Mouse (Mus musculus) kidney, adult 8-10 months (tissue): ENCODE measurements around the gene Dpep1.
A peak's percentile ranks its signal among the peaks of the same experiment; 100 is the strongest.
"Not testable (repeated sequence)": the region's sequence is repeated elsewhere in the genome, so short reads cannot be mapped to it uniquely, and the experiment has no call there.

Source experiments
- DNase-seq, 2 experiments: peaks; one replicate each; pipeline ENCODE4 v3.0.0; 2022

Gene Dpep1

DNA sequence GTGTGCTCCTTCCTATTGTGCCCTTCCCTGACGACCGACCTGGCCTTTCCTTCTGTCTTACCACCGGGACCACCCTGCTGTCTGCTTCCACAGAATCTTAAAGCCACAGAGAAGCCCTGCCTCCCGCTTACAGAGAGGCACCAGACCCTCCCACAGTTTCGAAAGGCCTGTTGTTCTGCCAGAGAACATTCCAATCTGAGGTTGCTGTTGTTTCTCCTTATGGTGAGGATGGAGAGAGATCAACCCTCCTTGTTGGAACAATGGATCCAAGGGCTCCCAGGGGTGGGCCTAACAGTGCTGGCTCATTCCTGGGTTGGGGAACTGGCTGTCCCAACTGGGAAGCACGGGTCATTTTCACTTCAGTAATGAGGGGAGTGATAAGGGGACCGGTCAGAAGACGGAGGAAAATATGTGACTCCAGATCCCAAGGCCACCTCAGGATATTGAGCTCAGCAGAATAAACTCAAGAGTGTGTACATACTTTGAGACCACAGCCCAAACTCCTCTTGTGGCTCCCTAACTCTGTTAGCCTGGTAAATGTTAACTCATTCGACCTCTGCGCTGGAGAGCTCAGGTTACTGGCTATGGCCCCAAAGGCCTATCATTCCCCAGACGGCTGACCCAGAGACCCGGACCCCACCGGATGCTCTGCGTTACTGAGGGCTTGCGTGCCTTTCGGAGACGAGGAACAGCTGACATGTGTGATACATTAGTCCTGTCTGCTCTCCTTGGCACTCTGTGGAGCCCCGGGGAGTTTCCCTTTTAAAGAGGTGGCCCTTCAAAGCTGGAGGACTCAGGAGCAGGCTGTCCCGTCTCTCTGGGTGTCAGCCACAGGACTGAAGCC lies at the start of gene Dpep1:
Gene Dpep1 (plus strand): TSS at position 677 of the 844 bp plus-strand sequence.
- peak; percentile 62 to 66 for DNase-seq

GRCm38 (mm10) chr8:123136287-123136686 lies 49.8 kb upstream of the Dpep1 start:
- DNase-seq: no peak

DNA sequence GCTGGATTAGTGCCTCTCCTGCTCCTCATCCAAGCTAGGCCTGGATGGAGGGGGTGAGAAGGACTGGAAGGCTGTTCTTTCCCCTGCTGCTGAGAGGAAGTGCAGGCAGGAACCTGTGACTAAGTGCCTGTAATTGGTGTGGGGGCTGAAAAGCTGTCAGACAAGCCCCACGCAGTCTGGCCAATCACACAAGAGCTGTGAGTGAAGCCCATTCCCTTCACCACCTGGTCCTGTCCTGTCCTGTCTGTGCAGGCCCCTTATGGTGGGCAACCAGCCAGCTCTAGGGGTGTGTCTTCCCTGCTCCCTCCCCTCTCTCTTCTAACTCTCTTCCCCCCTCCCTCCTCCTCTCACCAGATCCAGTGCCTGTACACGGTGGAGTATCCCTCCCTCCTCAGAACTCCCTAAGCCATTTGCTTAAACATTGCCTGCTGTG lies 48.4 kb upstream of the Dpep1 start:
- DNase-seq: no peak

- no peak for DNase-seq
Observed at GRCm38 (mm10) chr8:123138741-123139140, 47.3 kb upstream of the Dpep1 start.

DNA sequence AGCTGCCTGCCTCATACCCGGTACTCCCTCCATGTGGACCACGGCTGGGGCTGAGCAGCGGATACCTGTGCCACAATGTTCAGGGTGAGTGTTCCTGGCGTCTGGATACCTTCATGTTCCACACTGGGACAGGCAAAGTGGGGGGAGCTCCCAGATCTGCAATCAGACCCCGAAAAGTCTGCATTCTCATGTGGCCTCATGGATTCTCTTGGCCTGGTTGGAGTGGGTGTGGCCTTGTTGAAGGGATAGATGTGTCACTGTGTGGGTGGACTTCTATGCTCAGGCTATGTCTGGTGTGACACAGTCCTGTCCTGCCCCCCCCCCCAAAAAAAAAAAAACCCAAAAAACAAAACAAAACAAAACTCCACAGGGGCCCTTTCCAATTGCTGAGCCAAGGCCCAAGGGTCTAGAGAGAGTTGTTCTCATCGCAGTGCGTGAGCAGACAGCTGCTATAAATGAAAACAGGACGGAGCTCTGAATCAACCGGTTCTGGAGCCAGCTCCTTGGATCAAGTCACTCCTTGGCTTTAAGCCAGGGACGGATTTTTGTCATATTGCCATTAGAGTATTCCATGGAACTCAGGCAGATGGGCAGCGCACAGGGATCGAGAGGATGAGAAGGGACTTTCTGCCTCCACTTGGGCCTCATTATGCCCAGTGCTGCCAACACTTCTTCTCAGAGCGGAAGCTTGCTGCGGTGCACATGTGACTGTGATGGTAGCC lies 44.1 kb upstream of the Dpep1 start:
- DNase-seq: peak; percentile 55 to 67

- DNase-seq: peak; percentile 37 to 58
Observed at GRCm38 (mm10) chr8:123145279-123145678, 40.8 kb upstream of the Dpep1 start.

DNA sequence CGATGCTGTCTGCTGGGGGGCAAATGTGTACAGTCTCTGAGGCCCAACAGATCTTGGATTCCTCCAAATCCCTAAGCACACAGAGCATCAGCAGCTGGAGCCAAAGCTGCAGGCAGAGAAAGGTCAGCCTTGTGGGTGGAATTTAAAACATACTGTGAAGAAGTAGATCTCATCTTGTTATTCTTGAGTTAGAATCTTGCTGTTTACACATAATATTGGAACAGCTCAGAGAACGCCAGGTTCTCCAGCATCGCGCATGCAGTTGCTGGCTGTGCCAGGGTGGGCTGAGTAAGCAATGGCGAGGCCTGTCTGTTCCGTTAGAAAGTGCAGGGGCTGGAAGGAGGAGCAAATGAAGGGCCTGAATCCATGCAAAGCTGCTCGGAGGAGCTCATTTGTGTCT lies 39.7 kb upstream of the Dpep1 start:
- DNase-seq: no peak

- no peak for DNase-seq
Observed at GRCm38 (mm10) chr8:123150737-123151171, 35.3 kb upstream of the Dpep1 start.

- peak; percentile 22 to 34 for DNase-seq
Observed at GRCm38 (mm10) chr8:123155177-123155576, 30.9 kb upstream of the Dpep1 start.

GRCm38 (mm10) chr8:123156070-123156773 lies 29.8 kb upstream of the Dpep1 start:
- DNase-seq: no peak

DNA sequence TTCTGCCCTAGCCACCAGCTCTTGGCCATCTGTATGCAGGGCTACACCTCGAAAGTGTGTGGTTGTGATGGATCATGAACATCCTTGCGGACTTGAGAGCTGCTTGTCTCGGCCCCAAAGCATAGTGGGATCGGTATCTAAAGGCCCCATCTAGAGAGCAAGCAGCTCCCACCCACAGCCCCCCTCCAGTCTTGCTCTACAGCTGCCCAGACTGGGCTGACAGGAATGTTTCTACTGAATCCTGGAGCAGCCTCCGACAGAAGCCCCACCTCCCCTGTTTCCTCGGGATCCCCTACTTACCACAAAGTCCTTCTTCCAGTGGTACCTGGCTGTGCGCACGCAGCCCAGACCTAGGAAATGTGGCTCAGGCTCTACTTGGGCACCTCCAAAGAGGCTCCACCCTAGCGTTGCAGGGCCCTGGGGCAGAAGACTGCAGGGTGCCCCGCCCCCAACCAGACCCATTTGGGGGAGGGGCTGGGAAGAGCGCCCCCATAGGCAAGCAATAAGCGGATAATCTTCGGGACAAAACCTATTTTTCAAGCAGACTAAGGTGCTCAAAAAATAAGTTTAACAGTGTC lies 28.1 kb upstream of the Dpep1 start, which contains the start of gene Sult5a1:
Gene Sult5a1 (minus strand): TSS at position 428 of the 578 bp plus-strand sequence.
- no peak for DNase-seq

DNA sequence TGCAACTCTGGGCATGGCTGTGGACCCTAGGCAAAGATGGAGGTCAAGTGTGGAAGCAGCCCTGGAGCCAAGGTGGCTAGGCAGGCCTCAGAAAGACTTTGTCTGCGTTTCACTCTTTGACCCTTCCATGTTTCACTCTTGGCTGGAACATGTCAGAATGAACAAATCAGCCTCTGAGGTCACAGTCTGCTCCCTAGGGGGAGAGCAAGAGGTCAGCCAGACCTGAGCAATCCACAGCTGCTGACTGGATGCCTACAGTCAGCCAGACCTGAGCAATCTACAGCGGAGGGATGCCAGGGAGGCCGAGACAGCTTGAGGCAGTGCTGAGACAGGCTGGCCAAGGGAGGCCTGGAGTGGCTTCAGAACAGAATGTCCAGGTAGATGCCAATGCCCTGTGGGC lies 4.7 kb upstream of the Dpep1 start:
- DNase-seq: peak; percentile 85

DNA sequence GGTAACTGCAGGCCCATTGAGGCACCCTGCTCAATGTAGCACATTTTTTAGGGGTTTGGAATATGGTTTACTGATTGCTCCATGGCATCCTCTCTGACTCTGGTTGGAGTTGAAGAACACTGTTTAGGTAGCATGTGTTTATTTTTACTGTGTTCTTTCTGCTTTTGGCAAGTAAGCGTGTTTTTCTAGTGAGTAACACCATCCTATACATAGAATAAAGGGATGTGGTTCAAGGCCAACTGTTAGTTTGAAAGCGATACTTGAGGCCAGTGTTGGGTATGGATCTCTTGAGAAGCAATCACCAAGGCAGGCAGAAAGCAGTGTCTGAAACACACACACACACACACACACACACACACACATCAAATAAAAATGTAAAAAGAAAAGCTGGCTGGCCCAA lies 2.0 kb downstream of the Dpep1 start:
- no peak for DNase-seq

GRCm38 (mm10) chr8:123188841-123189240 lies 2.8 kb downstream of the Dpep1 start:
- DNase-seq: no peak

DNA sequence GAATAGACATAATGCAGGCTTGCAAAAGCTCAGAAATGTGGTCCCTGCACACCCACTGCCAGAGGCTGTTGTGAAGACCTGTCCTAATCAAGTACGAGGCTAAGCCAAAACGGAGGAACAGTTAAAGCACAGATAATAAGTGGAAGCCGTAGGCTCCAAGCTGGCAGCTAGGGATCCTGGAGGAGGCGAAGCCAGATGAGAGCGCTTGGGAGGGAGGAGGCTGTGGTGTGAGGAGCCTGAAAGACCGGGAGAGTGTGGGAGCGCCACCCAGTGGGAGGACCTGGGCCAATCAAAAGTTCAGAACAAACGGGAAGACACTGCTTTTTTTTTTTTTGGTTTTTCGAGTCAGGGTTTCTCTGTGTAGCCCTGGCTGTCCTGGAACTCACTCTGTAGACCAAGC lies 4.6 kb downstream of the Dpep1 start:
- peak; percentile 70 to 87 for DNase-seq

DNA sequence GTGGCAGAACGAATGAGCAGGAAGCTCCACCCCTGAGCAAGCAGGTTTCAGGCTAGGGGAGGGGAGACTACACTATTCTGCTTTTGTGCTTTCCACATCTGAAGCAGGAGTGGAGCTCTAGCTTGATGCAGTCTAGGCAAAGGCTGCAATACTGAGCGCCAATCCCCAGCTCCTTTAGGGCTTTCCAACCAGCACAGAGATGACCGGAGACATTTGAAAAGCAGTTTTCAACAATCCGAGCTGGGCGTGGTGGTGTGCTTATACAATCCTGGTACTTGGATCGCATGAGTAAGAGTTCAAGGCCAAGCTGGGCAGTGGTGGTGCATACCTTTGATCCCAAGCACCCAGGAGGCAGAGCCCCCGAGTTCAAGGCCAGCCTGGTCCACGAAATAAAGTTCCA lies 5.9 kb downstream of the Dpep1 start:
- DNase-seq: no peak

GRCm38 (mm10) chr8:123193771-123194170 lies 7.7 kb downstream of the Dpep1 start:
- peak; percentile 56 to 63 for DNase-seq

DNA sequence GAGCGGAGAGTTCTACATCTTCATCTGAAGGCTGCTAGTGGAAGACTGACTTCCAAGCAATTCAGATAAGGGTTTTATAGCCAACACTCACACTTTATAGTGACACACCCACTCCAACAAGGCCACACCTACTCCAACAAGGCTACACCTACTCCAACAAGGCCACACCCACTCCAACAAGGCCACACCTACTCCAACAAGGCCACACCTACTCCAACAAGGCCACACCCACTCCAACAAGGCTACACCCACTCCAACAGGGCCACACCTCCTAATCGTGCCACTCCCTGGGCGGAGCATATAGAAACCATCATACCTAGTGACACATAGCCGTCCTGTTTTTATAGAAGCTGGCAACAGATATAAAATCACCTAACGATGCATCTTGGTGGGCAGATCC lies 11.0 kb downstream of the Dpep1 start:
- not testable (repeated sequence) for DNase-seq

GRCm38 (mm10) chr8:123199864-123200263 lies 13.8 kb downstream of the Dpep1 start:
- no peak for DNase-seq

- peak; percentile 43 to 77 for DNase-seq
Observed at GRCm38 (mm10) chr8:123202288-123202687, 16.2 kb downstream of the Dpep1 start.

DNA sequence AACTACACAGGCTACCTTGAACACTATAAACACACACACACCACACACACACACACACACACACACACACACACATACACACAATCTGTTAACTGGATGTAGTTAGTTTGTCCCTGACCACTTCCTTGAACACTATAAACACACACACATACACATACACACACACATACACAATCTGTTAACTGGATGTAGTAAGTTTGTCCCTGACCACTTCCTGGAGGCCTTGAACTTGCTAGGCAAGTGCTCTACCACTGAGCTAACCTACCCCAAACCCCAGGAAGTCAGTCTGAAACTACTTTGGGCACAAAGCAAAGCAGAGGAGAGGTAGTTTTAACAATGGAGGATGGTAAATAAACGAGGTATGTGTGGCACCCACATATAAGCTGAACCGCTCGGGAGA lies 17.5 kb downstream of the Dpep1 start:
- DNase-seq: no peak

DNA sequence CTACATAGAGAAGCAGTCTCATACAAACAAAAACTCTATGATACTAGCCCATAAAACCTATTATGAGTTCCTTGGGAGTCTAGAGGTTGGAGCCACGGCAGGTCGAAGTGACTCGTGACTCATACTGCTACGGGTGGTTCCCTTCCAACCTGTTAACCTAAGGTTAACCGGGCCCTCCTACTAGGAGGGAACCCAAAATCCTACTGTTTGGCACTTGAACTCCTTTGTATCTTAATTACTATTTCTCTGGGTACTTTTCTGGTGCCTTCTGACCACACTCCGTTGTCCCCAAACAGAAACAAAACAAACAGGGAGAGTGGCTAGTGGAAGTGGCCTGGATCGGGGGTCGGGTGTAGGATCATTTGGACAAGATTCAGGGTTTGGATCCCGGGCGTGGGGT lies 25.8 kb downstream of the Dpep1 start:
- no peak for DNase-seq
